Mouse (Mus musculus): ENCODE measurements around the gene Tmem107.

GRCm38 (mm10) chr11:69080102-69080854, 9.7 kb downstream of the Tmem107 start:
- TF ChIP-seq CTCF (IDR thresholded peaks at IDR 0.05; ENCODE audit: borderline replicate concordance, insufficient read depth, low read depth, low read length), result no peak
- no peak for TF ChIP-seq POLR2A (IDR thresholded peaks at IDR 0.05; ENCODE audit: borderline replicate concordance, insufficient read depth, low read length)

Data from cerebellum, adult 2 months (tissue).